Mouse (Mus musculus): ENCODE measurements at regions not wholly inside any gene's neighbourhood (a gene's known extent, or its start where the extent isn't known, plus 50 kb on each side); places are given as distances from the start of the nearest gene placed in this dataset.

- H3K27ac ChIP-seq (ENCODE audit: control insufficient read depth, insufficient read depth, low read length) = no peak overlapping the region
- WGBS = 94% methylated on average over 8 of the region's 8 CpGs
- DNase-seq = no peak
- no peaks in the 10 kb centered on the region for H3K27me3 ChIP-seq (ENCODE audit: control insufficient read depth, insufficient read depth, low read length)
- TF ChIP-seq POLR2A (IDR thresholded peaks at IDR 0.05; ENCODE audit: control insufficient read depth, extremely low read depth, insufficient read depth, low read length, poor library complexity) (no peak), CTCF (IDR thresholded peaks at IDR 0.05; ENCODE audit: borderline replicate concordance, control insufficient read depth, extremely low read depth, insufficient read depth, low read length, poor library complexity) (no peak)
- no peak overlapping the region for H3K4me3 ChIP-seq (ENCODE audit: control insufficient read depth, insufficient read depth, low read length)
- H3K4me1 ChIP-seq (replicated peaks; ENCODE audit: control insufficient read depth, insufficient read depth, low read length) = peaks cover 2% of the 10 kb centered on the region; the same call in 1 of the 2 replicates
- H3K36me3 ChIP-seq (ENCODE audit: control insufficient read depth, insufficient read depth, low read length) = no peaks in the 10 kb centered on the region
Observed at GRCm38 (mm10) chr4:150800774-150801173, 52.9 kb upstream of the Errfi1 start.

- WGBS = 30% methylated on average over 22 of the region's 22 CpGs
- DNase-seq = no peak
- Histone ChIP-seq H3K4me3 (ENCODE audit: control insufficient read depth, insufficient read depth, low read length) (no peak overlapping the region), H3K27ac (ENCODE audit: control insufficient read depth, insufficient read depth, low read length) (no peak overlapping the region; the same call in 1 of the 2 replicates), H3K27me3 (ENCODE audit: control insufficient read depth, insufficient read depth, low read length) (no peaks in the 10 kb centered on the region), H3K36me3 (ENCODE audit: control insufficient read depth, insufficient read depth, low read length) (no peaks in the 10 kb centered on the region), H3K4me1 (replicated peaks; ENCODE audit: control insufficient read depth, insufficient read depth, low read length) (peaks cover 2% of the 10 kb centered on the region; the same call in 1 of the 2 replicates)
- TF ChIP-seq POLR2A (IDR thresholded peaks at IDR 0.05; ENCODE audit: control insufficient read depth, extremely low read depth, insufficient read depth, low read length, poor library complexity) = no peak
- no peak for TF ChIP-seq CTCF (IDR thresholded peaks at IDR 0.05; ENCODE audit: borderline replicate concordance, control insufficient read depth, extremely low read depth, insufficient read depth, low read length, poor library complexity)
Observed at GRCm38 (mm10) chr4:150799550-150800398, 53.9 kb upstream of the Errfi1 start.

- Histone ChIP-seq H3K4me1 (replicated peaks; ENCODE audit: control insufficient read depth, insufficient read depth, low read length) (peaks cover 2% of the 10 kb centered on the region; the same call in 1 of the 2 replicates), H3K36me3 (ENCODE audit: control insufficient read depth, insufficient read depth, low read length) (no peaks in the 10 kb centered on the region), H3K27ac (ENCODE audit: control insufficient read depth, insufficient read depth, low read length) (no peak overlapping the region; the same call in 1 of the 2 replicates), H3K4me3 (ENCODE audit: control insufficient read depth, insufficient read depth, low read length) (no peak overlapping the region), H3K27me3 (ENCODE audit: control insufficient read depth, insufficient read depth, low read length) (no peaks in the 10 kb centered on the region)
- no peak for DNase-seq
- WGBS = 6% methylated on average over 13 of the region's 13 CpGs
- no peak for TF ChIP-seq CTCF (IDR thresholded peaks at IDR 0.05; ENCODE audit: borderline replicate concordance, control insufficient read depth, extremely low read depth, insufficient read depth, low read length, poor library complexity)
- no peak for TF ChIP-seq POLR2A (IDR thresholded peaks at IDR 0.05; ENCODE audit: control insufficient read depth, extremely low read depth, insufficient read depth, low read length, poor library complexity)
Observed at GRCm38 (mm10) chr4:150798783-150799530, 54.8 kb upstream of the Errfi1 start.

DNA sequence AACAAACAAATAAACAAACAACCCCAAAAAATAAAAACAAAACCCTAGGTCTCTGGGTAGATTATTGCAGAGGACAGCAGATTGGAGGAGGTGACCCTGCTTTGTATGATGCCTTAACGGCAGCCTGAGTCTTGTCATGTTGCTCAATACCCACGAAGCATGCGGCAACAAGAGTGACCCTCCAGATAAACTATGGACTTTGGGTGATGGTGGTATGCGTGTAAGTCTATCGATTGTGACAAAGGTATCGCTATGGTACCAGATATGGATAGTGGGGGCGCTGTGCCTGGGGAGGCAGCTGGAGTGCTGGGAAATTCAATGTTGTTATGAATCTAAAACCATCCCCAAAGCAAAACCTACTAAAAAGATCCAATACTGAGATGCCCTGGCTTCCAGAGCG, 55.4 kb upstream of the Errfi1 start:
- no peaks in the 10 kb centered on the region for H3K36me3 ChIP-seq (ENCODE audit: control insufficient read depth, insufficient read depth, low read length)
- no peaks in the 10 kb centered on the region for H3K27me3 ChIP-seq (ENCODE audit: control insufficient read depth, insufficient read depth, low read length)
- H3K27ac ChIP-seq (ENCODE audit: control insufficient read depth, insufficient read depth, low read length) = no peak overlapping the region
- WGBS = 88% methylated on average over 8 of the region's 8 CpGs
- no peak overlapping the region for H3K4me3 ChIP-seq (ENCODE audit: control insufficient read depth, insufficient read depth, low read length)
- peaks cover 2% of the 10 kb centered on the region; the same call in 1 of the 2 replicates for H3K4me1 ChIP-seq (replicated peaks; ENCODE audit: control insufficient read depth, insufficient read depth, low read length)
- TF ChIP-seq CTCF (IDR thresholded peaks at IDR 0.05; ENCODE audit: borderline replicate concordance, control insufficient read depth, extremely low read depth, insufficient read depth, low read length, poor library complexity) (no peak), POLR2A (IDR thresholded peaks at IDR 0.05; ENCODE audit: control insufficient read depth, extremely low read depth, insufficient read depth, low read length, poor library complexity) (no peak)
- no peak for DNase-seq

GRCm38 (mm10) chr4:150797057-150797456, 56.7 kb upstream of the Errfi1 start:
- peaks cover 2% of the 10 kb centered on the region; the same call in 1 of the 2 replicates for H3K4me1 ChIP-seq (replicated peaks; ENCODE audit: control insufficient read depth, insufficient read depth, low read length)
- H3K4me3 ChIP-seq (ENCODE audit: control insufficient read depth, insufficient read depth, low read length) = no peak overlapping the region
- H3K27me3 ChIP-seq (ENCODE audit: control insufficient read depth, insufficient read depth, low read length) = no peaks in the 10 kb centered on the region
- no peaks in the 10 kb centered on the region for H3K36me3 ChIP-seq (ENCODE audit: control insufficient read depth, insufficient read depth, low read length)
- no peak overlapping the region for H3K27ac ChIP-seq (ENCODE audit: control insufficient read depth, insufficient read depth, low read length)
- TF ChIP-seq CTCF (IDR thresholded peaks at IDR 0.05; ENCODE audit: borderline replicate concordance, control insufficient read depth, extremely low read depth, insufficient read depth, low read length, poor library complexity) (no peak), POLR2A (IDR thresholded peaks at IDR 0.05; ENCODE audit: control insufficient read depth, extremely low read depth, insufficient read depth, low read length, poor library complexity) (no peak)
- WGBS = 98% methylated on average over 3 of the region's 3 CpGs
- no peak for DNase-seq

DNA sequence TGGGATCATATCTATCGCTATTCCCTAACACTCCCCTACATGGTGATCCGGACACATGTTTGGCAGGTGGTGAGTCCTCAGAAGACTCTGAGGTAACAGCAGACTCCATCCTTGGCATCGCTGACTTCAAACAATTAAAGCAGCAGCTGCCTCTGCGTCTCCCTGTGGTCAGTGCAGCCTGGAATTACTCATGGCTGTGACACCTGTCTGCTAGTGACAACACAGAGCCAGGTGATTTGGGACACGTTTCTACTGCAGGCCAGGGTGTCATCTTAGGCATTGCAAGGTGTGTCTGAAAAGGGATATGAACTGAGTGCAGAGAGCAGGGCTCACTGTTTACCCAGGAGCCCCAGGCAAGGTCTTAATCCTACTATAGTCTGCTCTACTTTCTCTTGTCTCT, 58.8 kb upstream of the Errfi1 start:
- no peaks in the 10 kb centered on the region for H3K36me3 ChIP-seq (ENCODE audit: control insufficient read depth, insufficient read depth, low read length)
- WGBS = 84% methylated on average over 5 of the region's 5 CpGs
- H3K27me3 ChIP-seq (ENCODE audit: control insufficient read depth, insufficient read depth, low read length) = no peaks in the 10 kb centered on the region
- TF ChIP-seq CTCF (IDR thresholded peaks at IDR 0.05; ENCODE audit: borderline replicate concordance, control insufficient read depth, extremely low read depth, insufficient read depth, low read length, poor library complexity) (no peak), POLR2A (IDR thresholded peaks at IDR 0.05; ENCODE audit: control insufficient read depth, extremely low read depth, insufficient read depth, low read length, poor library complexity) (no peak)
- no peak for DNase-seq
- H3K27ac ChIP-seq (ENCODE audit: control insufficient read depth, insufficient read depth, low read length) = no peak overlapping the region
- peaks cover 2% of the 10 kb centered on the region; the same call in 1 of the 2 replicates for H3K4me1 ChIP-seq (replicated peaks; ENCODE audit: control insufficient read depth, insufficient read depth, low read length)
- H3K4me3 ChIP-seq (ENCODE audit: control insufficient read depth, insufficient read depth, low read length) = no peak overlapping the region
